Mouse (Mus musculus): Measurements from ENCODE around the gene Fahd1.

DNA sequence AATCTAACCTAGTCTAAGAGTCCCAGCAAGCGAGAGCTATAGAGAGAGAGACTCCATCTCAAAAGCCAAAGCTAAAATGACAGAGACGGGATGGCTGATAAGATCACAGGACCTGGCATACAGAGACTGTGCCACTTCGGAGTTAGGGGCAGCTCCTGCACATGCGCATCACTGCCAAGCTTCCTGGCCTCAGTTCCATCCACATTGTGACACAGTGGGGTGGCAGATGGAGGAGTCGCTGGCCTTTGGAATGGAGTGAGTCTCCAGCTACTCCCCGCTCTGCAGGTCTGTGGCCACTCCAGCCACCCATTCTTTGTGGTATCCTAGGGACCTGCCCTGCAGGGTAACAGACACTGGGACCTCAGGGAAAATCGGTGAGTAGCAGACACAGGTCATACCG lies 15.6 kb upstream of the Fahd1 start, which contains the start of gene Igfals:
- TF ChIP-seq CTCF (IDR thresholded peaks at IDR 0.05) (no peak), EP300 (IDR thresholded peaks at IDR 0.05) (no peak)
